Mouse (Mus musculus) megakaryocyte-erythroid progenitor cell, adult 5-6 weeks (primary cell): Measurements from ENCODE around the gene B3galnt2. TPM values are rescaled to one million over a fixed set of nuclear protein-coding genes. Genes with fewer than 3 reads are reported as not detected.

Experiments
- ATAC-seq: replicated peaks from 2 replicates; pipeline ENCODE4 v1.8.0; 2016; ENCODE audit warnings: mild to moderate bottlenecking, inconsistent platforms; ENCODE audit not compliant: severe bottlenecking, poor library complexity, low FRiP score, low TSS enrichment
- total RNA-seq, 2 experiments: library from RNA; stranded (forward) in 1 of 2; stranded (reverse) in 1 of 2; fragments of 200-1000, 215-1000 nt in 1 of 2; fragments of >200 nt in 1 of 2; fragmentation: Nextera tagmentation in 1 of 2; gene quantifications; 2 replicates each; pipeline ENCODE4 v1.2.3; 2014 to 2017

B3galnt2 gene
- total RNA-seq, 2 experiments from 2014 or later: 81.3 to 102 TPM

GRCm38 (mm10) chr13:14043851-14044250, 89.6 kb downstream of the B3galnt2 start:
- ATAC-seq: no peak

GRCm38 (mm10) chr13:14044521-14044920, 90.3 kb downstream of the B3galnt2 start:
- ATAC-seq: peak; percentile 69

Other genes with a start within 250 kb of the B3galnt2 start
- gene Gng4, start 170.4 kb upstream of the B3galnt2 start, total RNA-seq (2014; fragmentation: Nextera tagmentation): not detected in 2 replicates
- not detected in 2 replicates for gene Gng4, start 170.4 kb upstream of the B3galnt2 start, total RNA-seq (2017)
- 106 and 112 TPM in 2 replicates for gene Tbce, start 85.2 kb downstream of the B3galnt2 start, total RNA-seq (2014; fragmentation: Nextera tagmentation)
- 58.8 and 103 TPM in 2 replicates for gene Tbce, start 85.2 kb downstream of the B3galnt2 start, total RNA-seq (2017)
- 31.2 and 33.7 TPM in 2 replicates for gene Arid4b, start 108.8 kb downstream of the B3galnt2 start, total RNA-seq (2014; fragmentation: Nextera tagmentation)
- gene Arid4b, start 108.8 kb downstream of the B3galnt2 start, total RNA-seq (2017): 43.3 and 56.4 TPM in 2 replicates
- gene Ggps1, start 109.0 kb downstream of the B3galnt2 start, total RNA-seq (2014; fragmentation: Nextera tagmentation): 21.7 and 23.3 TPM in 2 replicates
- gene Ggps1, start 109.0 kb downstream of the B3galnt2 start, total RNA-seq (2017): 12.6 and 17.0 TPM in 2 replicates